Mouse (Mus musculus): ENCODE measurements around the gene Sdk1. TPM values are rescaled to one million over a fixed set of nuclear protein-coding genes. Genes with fewer than 3 reads are reported as not detected.

The Sdk1 gene
- polyA plus RNA-seq, 1 experiment from 2014 or later: 1.9 TPM

GRCm38 (mm10) chr5:142127779-142128178 is 886.5 kb downstream of the Sdk1 start:
- H3K4me1 ChIP-seq: 0 out of 2 replicates have a peak, but pooled peaks cover 7% of the 10 kb centered on the region
- ATAC-seq (ENCODE audit: insufficient number of reproducible peaks, low FRiP score, low TSS enrichment, low read depth): no peak; the same call in 1 of the 2 replicates
- H3K4me3 ChIP-seq: no peak overlapping the region
- no peak overlapping the region for H3K27ac ChIP-seq
- no peaks in the 10 kb centered on the region for H3K27me3 ChIP-seq
- H3K36me3 ChIP-seq: no peaks in the 10 kb centered on the region
- no peaks in the 10 kb centered on the region for H3K9me3 ChIP-seq
- no peak overlapping the region for H3K4me2 ChIP-seq
- WGBS: 25% methylated on average over 4 of the region's 4 CpGs
- no peak overlapping the region for H3K9ac ChIP-seq

- H3K36me3 ChIP-seq: no peaks in the 10 kb centered on the region
- H3K4me2 ChIP-seq: no peak overlapping the region
- no peak overlapping the region for H3K4me3 ChIP-seq
- H3K9ac ChIP-seq: no peak overlapping the region
- H3K27me3 ChIP-seq: no peaks in the 10 kb centered on the region
- 0 out of 2 replicates have a peak, but pooled peaks cover 7% of the 10 kb centered on the region for H3K4me1 ChIP-seq
- no peak overlapping the region for H3K27ac ChIP-seq
- no peak for ATAC-seq (ENCODE audit: insufficient number of reproducible peaks, low FRiP score, low TSS enrichment, low read depth)
- no peaks in the 10 kb centered on the region for H3K9me3 ChIP-seq
- WGBS: 16% methylated on average over 5 of the region's 5 CpGs
These were observed 886.9 kb downstream of the Sdk1 start for GRCm38 (mm10) chr5:142128181-142128611.

DNA sequence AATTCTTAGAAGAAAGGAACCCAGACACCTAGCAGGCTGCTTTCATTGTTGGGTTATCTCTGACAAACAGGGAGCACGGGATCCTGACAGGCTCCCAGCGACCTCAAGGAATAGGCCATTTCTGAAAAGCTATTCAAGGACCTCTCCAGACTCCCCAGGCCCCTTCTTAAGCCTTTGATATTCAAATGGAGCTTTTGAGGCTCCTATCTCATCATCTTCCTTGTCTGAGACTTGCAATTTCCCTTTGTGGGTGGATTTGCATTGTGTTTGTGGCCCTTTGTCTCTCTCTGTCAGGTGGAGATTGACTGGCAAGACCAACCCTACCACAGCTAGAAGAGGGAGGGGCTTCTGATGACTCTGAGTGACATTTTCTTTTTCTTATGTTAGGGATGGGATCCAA is 888.7 kb downstream of the Sdk1 start:
- Histone ChIP-seq H3K36me3 (no peaks in the 10 kb centered on the region), H3K4me1 (0 out of 2 replicates have a peak, but pooled peaks cover 7% of the 10 kb centered on the region), H3K4me3 (no peak overlapping the region), H3K9ac (no peak overlapping the region), H3K27ac (no peak overlapping the region), H3K4me2 (no peak overlapping the region), H3K9me3 (no peaks in the 10 kb centered on the region), H3K27me3 (no peaks in the 10 kb centered on the region)
- 30% methylated on average over 2 of the region's 2 CpGs for WGBS
- ATAC-seq (ENCODE audit: insufficient number of reproducible peaks, low FRiP score, low TSS enrichment, low read depth): no peak

GRCm38 (mm10) chr5:142139978-142140377 is 898.7 kb downstream of the Sdk1 start:
- Histone ChIP-seq H3K27me3 (no peaks in the 10 kb centered on the region), H3K4me1 (no peaks in the 10 kb centered on the region), H3K4me2 (no peak overlapping the region), H3K9ac (no peak overlapping the region), H3K36me3 (no peaks in the 10 kb centered on the region), H3K4me3 (no peak overlapping the region), H3K9me3 (no peaks in the 10 kb centered on the region), H3K27ac (no peak overlapping the region)
- ATAC-seq (ENCODE audit: insufficient number of reproducible peaks, low FRiP score, low TSS enrichment, low read depth): no peak
- 62% methylated on average over 7 of the region's 7 CpGs for WGBS

DNA sequence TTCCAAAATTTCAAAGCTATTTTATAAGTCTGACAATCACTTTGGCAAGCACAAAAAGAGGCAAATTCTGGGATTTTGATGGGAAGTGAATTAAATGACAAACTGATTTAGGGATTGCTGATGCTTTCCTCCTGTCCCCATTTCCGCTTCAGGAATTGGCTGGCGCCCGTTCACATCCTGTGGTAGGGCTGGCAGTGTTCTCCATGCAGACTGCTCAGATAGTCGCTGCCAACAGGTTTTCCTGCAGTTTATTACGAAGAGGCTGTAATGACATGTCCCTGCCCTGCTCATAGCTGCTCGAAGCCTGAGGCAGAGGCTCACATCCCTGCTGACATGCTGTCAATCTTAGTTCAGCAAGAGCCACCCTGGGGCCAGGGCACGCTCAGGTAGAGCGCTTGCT is 908.3 kb downstream of the Sdk1 start:
- Histone ChIP-seq H3K27ac (no peak overlapping the region), H3K36me3 (0 out of 2 replicates have a peak, but pooled peaks cover 3% of the 10 kb centered on the region), H3K4me1 (no peaks in the 10 kb centered on the region; the same call in 1 of the 2 replicates), H3K9me3 (no peaks in the 10 kb centered on the region), H3K4me2 (no peak overlapping the region), H3K27me3 (no peaks in the 10 kb centered on the region), H3K4me3 (no peak overlapping the region), H3K9ac (no peak overlapping the region)
- no peak for ATAC-seq (ENCODE audit: insufficient number of reproducible peaks, low FRiP score, low TSS enrichment, low read depth)
- whole genome bisulfite sequencing: 55% methylated on average over 8 of the region's 8 CpGs

DNA sequence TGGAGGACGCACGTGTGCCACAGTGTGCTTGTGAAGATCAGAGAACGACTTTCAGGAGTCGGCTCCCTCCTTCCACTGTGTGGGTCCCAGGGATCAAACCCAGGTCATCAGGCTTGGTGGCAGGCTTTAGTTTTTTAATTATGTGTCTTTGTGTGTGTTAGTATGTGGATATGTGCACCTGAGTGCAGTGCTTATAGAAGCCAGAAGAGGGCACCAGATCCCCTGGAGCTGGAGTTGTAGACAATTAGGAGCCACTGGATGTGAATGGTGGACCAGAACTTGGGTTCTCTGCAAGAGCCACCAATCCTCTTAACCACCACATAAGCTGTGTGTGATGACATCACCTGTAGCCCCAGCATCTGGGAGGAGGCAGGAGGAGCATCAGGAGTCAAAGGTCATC is 909.5 kb downstream of the Sdk1 start:
- ATAC-seq (ENCODE audit: insufficient number of reproducible peaks, low FRiP score, low TSS enrichment, low read depth): no peak
- H3K27ac ChIP-seq: no peak overlapping the region
- no peak overlapping the region for H3K4me3 ChIP-seq
- no peak overlapping the region for H3K4me2 ChIP-seq
- H3K4me1 ChIP-seq: no peaks in the 10 kb centered on the region; the same call in 1 of the 2 replicates
- 95% methylated on average over 4 of the region's 4 CpGs for WGBS
- H3K9me3 ChIP-seq: no peaks in the 10 kb centered on the region
- no peaks in the 10 kb centered on the region for H3K27me3 ChIP-seq
- H3K9ac ChIP-seq: no peak overlapping the region
- H3K36me3 ChIP-seq: 0 out of 2 replicates have a peak, but pooled peaks cover 3% of the 10 kb centered on the region

- no peaks in the 10 kb centered on the region for H3K36me3 ChIP-seq
- H3K4me3 ChIP-seq: no peak overlapping the region
- H3K4me2 ChIP-seq: no peak overlapping the region
- no peak overlapping the region for H3K27ac ChIP-seq
- H3K9ac ChIP-seq: no peak overlapping the region
- 61% methylated on average over 17 of the region's 17 CpGs for WGBS
- no peak for ATAC-seq (ENCODE audit: insufficient number of reproducible peaks, low FRiP score, low TSS enrichment, low read depth)
- H3K4me1 ChIP-seq: no peaks in the 10 kb centered on the region
- H3K9me3 ChIP-seq: no peaks in the 10 kb centered on the region
- H3K27me3 ChIP-seq: no peaks in the 10 kb centered on the region
These were observed 915.9 kb downstream of the Sdk1 start for GRCm38 (mm10) chr5:142156868-142157852.

GRCm38 (mm10) chr5:142163483-142163882 is 922.2 kb downstream of the Sdk1 start:
- H3K4me1 ChIP-seq: no peaks in the 10 kb centered on the region
- H3K36me3 ChIP-seq: 0 out of 2 replicates have a peak, but pooled peaks cover 4% of the 10 kb centered on the region
- H3K9me3 ChIP-seq: no peaks in the 10 kb centered on the region
- no peak overlapping the region for H3K4me2 ChIP-seq
- H3K27me3 ChIP-seq: no peaks in the 10 kb centered on the region
- H3K9ac ChIP-seq: no peak overlapping the region
- ATAC-seq (ENCODE audit: insufficient number of reproducible peaks, low FRiP score, low TSS enrichment, low read depth): no peak
- H3K4me3 ChIP-seq: no peak overlapping the region
- no peak overlapping the region for H3K27ac ChIP-seq
- WGBS: 96% methylated on average over 4 of the region's 4 CpGs

- WGBS: 77% methylated on average over 4 of the region's 4 CpGs
- no peak for ATAC-seq (ENCODE audit: insufficient number of reproducible peaks, low FRiP score, low TSS enrichment, low read depth)
- H3K9me3 ChIP-seq: no peaks in the 10 kb centered on the region
- H3K4me3 ChIP-seq: no peak overlapping the region
- H3K9ac ChIP-seq: no peak overlapping the region
- no peak overlapping the region for H3K27ac ChIP-seq
- peaks cover 7% of the 10 kb centered on the region; the same call in 1 of the 2 replicates for H3K36me3 ChIP-seq
- no peaks in the 10 kb centered on the region for H3K27me3 ChIP-seq
- H3K4me2 ChIP-seq: no peak overlapping the region
- no peaks in the 10 kb centered on the region for H3K4me1 ChIP-seq
These were observed 932.3 kb downstream of the Sdk1 start for GRCm38 (mm10) chr5:142173636-142174035.

- Histone ChIP-seq H3K4me3 (no peak overlapping the region), H3K27me3 (no peaks in the 10 kb centered on the region), H3K36me3 (peaks cover 7% of the 10 kb centered on the region; the same call in 1 of the 2 replicates), H3K9ac (no peak overlapping the region), H3K4me2 (no peak overlapping the region), H3K4me1 (no peaks in the 10 kb centered on the region), H3K9me3 (no peaks in the 10 kb centered on the region), H3K27ac (no peak overlapping the region)
- no peak for ATAC-seq (ENCODE audit: insufficient number of reproducible peaks, low FRiP score, low TSS enrichment, low read depth)
- 64% methylated on average over 8 of the region's 8 CpGs for WGBS
These were observed 936.9 kb downstream of the Sdk1 start for GRCm38 (mm10) chr5:142178164-142178563.

- H3K4me1 ChIP-seq: no peaks in the 10 kb centered on the region
- ATAC-seq (ENCODE audit: insufficient number of reproducible peaks, low FRiP score, low TSS enrichment, low read depth): no peak
- peaks cover 7% of the 10 kb centered on the region; the same call in 1 of the 2 replicates for H3K36me3 ChIP-seq
- no peak overlapping the region for H3K4me2 ChIP-seq
- 77% methylated on average over 11 of the region's 11 CpGs for WGBS
- no peaks in the 10 kb centered on the region for H3K9me3 ChIP-seq
- H3K27ac ChIP-seq: no peak overlapping the region
- no peak overlapping the region for H3K9ac ChIP-seq
- no peaks in the 10 kb centered on the region for H3K27me3 ChIP-seq
- H3K4me3 ChIP-seq: no peak overlapping the region
These were observed 938.0 kb downstream of the Sdk1 start for GRCm38 (mm10) chr5:142179304-142179703.

DNA sequence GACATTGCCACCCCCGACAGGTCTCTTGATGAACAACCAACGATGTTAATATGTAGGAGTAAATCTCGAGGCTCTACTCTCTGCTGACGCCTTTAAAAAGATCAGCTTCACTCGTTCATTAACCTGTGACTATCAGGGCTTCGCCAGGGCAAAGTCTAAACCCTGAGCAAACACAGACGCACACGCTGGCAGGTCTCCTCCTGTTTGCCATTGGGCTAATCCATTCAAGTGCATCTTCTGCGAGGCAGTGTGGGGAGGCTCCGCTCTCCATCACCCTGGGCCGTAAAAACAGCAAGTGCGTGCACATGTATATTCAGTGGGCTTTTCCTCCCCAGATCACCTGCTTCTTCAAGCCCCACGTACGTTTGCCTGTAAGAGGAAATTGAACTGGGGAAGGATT is 940.6 kb downstream of the Sdk1 start:
- Histone ChIP-seq H3K4me1 (no peaks in the 10 kb centered on the region), H3K9ac (no peak overlapping the region), H3K4me2 (no peak overlapping the region), H3K36me3 (no peaks in the 10 kb centered on the region), H3K27ac (no peak overlapping the region), H3K4me3 (no peak overlapping the region), H3K9me3 (no peaks in the 10 kb centered on the region), H3K27me3 (no peaks in the 10 kb centered on the region)
- no peak for ATAC-seq (ENCODE audit: insufficient number of reproducible peaks, low FRiP score, low TSS enrichment, low read depth)
- 68% methylated on average over 14 of the region's 14 CpGs for WGBS

Data from limb, embryonic 15.5 days (tissue).